Mouse (Mus musculus) left cerebral cortex, adult 8-10 months (tissue): ENCODE results near the gene Prpf31. TPM values are rescaled to one million over a fixed set of nuclear protein-coding genes. Genes with fewer than 3 reads are reported as not detected.
"Not testable (repeated sequence)": the region's sequence is repeated elsewhere in the genome, so short reads cannot be mapped to it uniquely, and the experiment has no call there.

Source experiments
- DNase-seq, 2 experiments: peaks; one replicate each; pipeline ENCODE4 v3.0.0; 2022; ENCODE audit warnings: low spot score in 2 of 2
- total RNA-seq, 4 experiments: library from RNA; stranded (reverse); gene quantifications; 2 replicates each; pipeline ENCODE4 v1.2.4; 2022

Prpf31 gene
- total RNA-seq = 10 to 100 TPM; 50.4 to 59.8 (median 55.2) TPM

DNA sequence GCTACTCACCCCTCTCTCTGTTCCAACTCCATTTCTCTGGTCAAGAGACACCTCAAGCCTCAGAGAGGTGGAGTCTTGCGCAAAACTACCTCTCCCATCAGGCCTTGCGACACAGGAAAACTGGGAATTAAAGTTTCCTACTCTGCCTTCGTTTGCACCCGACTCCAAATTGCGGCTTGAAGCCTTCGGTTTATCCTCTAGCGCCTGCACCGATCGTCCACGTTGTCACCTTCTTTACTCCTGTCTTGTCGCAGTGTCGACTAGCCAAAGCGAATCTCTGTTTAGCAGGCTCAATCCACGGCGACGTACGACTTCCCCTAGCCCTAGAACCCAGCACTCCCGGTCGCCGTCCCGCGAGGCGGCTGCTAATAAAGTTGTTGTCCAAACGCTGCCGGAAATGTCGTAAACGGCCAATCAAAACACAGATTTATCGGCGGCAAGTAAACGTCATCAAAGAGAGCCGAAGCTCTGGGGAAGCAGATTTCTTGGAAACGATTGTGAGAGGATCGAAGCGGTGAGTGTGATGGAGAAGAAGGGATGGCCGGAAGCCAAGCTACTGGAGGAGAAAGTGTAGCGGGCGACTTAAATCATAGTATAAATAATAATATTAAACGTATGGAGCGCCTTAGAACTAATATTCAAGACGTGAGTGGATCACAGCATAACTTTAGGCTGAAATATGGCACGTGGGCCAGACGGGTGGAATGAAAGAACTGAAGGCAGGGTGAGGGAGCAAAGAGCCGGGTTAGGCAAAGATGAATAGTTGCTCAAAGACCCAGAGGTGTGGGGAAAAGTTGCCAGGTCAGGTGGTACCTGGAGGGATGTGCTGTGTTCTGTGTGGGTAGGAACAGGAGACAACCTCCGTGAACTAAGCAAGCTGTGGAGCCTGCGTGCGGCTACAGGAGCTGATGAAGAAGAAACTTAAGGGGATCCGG lies at the start of gene Prpf31, which contains the start of gene Tfpt:
TSS of gene Prpf31 (plus strand) at position 443 of the 935 bp plus-strand sequence.
TSS of gene Tfpt (minus strand) at position 387 of the 935 bp plus-strand sequence.
- peak; percentile 89 to 95 for DNase-seq

DNA sequence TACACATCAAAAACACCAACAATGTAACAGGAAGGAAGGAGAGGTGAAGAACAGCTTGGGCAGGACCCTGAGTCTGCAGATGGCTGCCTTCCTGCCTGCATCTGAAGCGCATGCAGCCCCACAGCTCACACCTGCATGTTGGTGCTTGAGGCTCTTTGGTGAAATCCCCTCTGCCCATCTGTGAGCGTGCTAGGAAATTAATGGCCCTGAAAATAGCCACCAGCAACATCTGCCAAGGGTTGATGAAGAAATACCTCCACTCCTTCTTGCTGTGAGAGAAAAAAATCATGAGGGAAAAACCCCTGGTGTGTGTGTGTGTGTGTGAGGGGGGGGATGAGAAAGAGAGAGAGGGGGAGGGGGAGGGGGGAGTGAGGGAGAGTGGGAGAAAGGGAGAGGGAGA lies 49.8 kb upstream of the Prpf31 start:
- no peak for DNase-seq

DNA sequence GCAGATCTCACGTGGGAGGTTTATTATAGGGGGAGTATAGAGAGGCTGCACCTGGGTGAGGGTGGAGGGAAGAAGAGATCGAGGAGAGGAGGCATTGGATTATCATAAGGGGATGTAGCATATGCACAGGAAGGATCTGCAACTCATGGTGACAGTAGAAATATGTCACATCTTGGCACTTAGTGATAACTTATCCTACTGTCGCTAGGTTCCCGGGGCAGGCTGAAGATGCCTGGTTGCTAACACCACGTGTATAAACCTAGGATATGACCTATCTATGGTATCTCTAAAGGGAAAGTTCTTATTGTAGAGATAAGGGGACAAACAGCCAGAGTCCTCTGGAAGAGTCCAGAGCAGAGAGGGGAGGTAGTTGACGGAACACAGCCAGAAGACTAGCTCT lies 44.0 kb upstream of the Prpf31 start:
- no peak for DNase-seq

DNA sequence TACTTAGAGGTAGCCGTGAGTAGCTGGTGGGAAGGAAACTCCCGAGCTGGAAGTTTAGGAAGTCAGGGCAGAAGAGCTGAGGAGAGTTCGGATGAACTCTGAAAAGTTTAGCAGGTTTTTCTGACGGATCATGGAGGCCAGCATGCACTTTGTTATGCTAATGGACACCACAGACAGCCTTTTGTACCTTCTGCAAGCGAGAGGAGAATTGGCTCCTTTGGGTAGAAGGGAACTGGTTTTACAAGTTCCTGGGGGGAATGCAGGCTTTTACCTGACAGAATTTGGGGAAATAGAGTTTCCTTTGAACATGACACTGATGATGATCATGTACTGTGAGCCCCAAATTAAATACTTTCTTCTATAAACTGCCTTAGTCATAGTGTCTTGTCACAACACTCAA lies 43.5 kb upstream of the Prpf31 start:
- DNase-seq = no peak

DNA sequence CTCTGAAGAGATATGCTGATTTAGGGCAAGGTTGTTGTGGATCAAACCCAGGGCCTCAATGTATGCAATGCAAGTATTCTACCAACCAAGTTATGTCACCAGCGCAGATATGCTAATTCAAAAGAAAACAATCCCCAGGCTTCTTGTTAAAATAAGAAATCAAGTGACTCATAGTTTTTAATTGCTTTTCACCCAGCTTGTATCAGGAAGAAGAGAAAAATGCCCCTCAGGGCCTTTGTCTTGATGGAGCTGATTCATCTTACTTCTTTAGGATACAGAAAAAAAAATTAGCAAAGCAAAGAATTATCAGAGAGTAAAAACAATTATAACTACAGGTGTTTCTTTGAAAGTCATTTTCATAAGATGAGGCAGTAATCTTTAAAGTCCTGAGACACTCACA lies 42.5 kb upstream of the Prpf31 start:
- DNase-seq = no peak

DNA sequence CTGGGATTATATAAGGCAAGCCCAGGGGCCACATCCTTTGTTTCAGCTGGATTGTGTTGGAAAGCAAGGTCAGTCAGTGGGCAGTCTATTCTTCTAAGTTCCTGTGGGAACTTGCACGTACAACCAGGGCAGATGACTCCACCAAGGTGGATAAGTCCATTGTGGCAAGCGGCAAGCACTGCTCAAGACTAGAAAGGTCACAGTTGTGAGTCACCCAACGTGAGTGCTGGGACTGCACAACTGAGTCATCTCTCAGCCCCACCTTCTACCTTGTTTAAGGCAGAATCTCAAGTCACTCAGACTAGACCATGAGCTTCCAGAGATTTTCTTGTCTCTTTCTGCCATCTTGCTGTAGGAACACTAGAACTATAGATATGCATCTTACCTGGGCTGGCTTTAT lies 39.2 kb upstream of the Prpf31 start:
- no peak for DNase-seq

DNA sequence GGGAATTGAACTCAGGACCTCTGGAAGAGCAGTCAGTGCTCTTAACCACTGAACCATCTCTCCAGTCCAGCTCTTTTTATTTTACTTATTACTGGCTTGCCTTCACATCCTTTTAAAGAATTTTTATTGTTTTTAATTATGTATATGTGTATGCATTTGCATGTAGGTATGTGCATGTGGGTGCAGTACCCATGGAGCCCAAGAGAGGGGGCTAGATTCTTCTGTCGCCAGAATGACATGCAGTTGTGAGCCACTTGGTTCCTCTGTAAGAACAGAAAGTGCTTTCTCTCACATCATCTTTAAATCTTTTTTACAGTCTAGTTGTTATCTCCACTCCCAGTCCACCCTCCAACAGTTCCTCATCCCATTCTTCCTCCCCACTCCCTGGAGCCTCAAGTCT lies 38.3 kb upstream of the Prpf31 start:
- no peak for DNase-seq

DNA sequence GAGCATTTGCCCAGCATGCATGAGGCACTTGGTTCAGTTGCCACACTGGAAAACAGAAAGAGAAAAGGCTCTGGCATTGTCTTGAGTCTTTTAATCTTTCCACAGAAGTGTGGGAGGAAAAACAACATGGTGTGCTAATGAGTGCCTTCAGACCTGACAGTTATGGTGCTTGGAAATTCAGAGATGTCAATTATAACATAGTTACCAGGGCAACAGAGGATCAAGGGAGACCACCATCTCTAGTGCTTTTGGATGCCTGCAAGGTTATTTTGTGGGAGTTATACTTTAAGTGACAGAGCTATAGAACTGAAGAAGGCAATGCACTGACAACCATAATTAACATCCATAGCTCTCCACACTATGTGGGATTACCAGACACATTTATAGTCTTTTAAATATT lies 35.9 kb upstream of the Prpf31 start:
- no peak for DNase-seq

DNA sequence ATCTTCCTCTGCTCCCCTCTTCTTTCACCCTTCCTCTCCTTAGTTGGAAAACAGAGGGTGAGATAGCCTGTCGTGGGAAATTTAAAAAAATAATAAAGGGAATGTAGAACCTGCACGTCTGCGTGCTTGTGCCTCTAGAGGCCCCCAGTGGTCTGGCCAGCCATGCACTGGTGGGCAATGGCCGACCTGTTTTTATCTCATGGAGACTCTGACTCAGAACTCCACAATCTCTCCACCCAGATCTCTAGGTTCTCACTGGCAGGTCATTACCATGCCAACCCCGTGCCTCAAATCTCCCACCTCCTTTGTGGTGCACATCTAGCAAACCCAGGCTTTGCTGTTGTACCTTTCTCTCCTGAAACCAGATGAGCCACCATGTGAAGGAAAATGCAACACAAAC lies 35.1 kb upstream of the Prpf31 start:
- DNase-seq = no peak

DNA sequence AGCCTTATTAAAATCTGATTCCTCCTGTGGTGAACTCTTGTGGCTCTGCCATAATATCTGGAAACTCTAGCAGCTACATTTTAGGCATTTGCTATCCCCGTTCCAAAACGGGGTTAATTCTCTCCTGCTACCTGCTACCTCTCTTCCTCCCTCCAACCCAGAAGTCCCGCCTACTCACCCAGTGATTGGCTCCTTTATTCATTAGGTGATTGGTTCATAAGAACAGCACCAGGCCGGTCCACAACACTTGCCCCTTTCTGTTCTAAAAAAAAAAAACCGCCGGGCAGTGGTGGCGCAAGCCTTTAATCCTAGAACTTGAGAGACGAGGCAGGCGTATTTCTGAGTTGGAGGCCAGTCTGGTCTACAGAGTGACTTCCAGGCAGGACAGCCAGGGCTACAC lies 34.6 kb upstream of the Prpf31 start:
- DNase-seq = no peak

DNA sequence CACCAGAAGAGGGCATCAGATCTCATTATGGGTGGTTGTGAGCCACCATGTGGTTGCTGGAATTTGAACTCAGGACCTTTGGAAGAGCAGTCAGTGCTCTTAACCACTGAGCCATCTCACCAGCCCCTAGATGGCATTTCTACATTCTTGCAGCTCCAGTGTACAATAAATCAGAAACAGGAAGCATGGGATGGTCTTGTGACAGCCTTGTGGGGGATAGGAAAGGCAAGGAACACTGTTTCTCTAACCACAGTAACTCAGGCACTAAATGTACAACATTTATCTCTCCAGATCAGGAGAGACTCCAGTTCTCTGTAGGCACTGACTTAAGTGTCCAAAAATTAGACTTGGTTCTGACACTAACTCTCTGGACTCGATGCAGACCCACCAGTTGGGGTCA lies 32.0 kb upstream of the Prpf31 start:
- not testable (repeated sequence) for DNase-seq

DNA sequence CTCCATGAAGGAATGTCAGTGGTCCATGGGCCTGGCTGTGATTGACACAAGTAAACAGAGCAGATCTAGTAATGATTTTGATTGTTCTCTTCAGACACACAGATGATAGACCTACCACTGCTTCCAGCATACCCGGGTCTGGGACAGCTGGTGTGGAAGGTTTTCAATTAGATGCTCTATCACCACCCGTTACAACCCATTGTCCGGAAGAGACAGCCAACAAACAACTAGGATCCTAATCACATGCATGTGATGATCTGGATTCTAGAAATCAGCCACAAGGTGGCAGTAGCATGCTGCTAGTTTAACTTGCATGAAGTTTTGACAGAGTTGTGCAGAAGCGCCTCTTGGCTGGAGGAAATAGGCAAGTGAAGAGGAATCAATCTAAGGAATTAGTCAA lies 28.7 kb upstream of the Prpf31 start:
- peak; percentile 23 to 40 for DNase-seq

DNA sequence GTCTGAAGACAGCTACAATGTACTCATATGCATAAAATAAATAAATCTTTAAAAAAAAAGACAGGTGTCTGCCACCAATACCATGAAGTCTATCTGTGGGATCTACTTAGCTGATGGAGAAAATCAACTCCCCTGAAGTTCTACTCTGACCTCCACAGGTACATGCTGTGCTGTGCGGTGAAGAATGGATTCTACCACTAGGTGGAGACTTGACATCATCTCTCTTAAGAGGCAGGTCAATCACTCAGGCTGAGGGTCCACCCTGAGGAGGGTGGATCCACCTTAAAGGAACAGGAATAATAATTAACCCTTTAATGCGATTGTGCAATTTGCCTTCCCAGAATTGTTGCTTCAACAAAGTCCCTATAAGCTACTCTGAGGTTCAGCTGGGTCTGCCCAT lies 23.0 kb upstream of the Prpf31 start:
- DNase-seq = no peak

DNA sequence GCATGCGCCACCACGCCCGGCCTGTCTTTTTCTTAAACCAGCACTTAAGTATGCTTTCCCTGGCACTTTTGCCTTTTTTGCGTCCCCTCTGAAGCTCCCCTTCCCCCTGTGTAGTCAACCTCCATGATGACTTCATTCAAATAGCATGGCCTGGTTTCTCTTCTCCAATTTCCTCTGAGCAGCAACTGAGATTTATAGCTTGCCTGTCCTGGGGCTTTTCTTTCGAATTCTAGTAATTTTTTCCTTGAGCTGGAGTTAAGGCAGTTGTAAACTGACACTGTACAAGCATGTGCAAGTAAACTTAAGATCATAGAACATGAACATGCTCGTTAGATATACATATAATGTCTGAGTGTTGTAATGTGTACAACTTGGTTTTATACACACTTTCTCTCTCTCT lies 22.4 kb upstream of the Prpf31 start:
- no peak for DNase-seq

DNA sequence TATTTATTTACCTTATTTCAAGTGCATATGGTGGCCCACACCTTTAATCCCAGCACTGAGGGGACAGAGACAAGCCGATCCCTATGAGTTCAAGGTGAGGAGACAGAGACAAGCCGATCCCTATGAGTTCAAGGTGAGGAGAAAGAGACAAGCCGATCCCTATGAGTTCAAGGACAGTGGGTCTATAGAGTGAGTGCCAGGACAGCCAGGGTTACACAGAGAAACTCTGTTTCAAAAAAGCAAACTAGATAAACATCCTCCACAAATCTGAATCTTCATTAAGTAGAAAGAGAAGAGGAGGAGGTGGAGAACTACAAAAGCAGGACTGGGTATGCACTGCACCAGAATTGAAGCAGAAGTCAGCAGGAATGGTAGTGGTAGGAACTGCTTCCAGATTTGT lies 21.1 kb upstream of the Prpf31 start:
- DNase-seq = no peak

DNA sequence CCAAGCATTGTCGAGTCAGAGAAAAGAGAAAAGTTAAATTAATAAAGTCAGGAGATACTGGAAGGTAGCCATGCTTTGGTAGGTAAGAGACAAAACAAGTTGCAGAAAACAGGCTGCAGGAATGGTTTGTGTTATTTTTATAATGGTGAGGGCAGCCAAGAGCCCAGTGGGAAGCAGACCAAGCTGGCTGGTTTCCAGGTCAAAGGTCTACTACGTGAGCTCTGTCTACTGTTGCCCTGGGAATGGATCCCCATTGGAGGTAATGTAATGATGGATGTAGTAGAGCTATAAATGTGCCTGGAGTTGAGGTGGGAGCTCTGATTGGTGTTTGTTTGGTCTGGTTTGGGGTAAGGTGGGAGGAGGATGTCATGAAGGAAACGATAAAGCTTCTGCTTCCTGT lies 20.7 kb upstream of the Prpf31 start:
- no peak for DNase-seq

DNA sequence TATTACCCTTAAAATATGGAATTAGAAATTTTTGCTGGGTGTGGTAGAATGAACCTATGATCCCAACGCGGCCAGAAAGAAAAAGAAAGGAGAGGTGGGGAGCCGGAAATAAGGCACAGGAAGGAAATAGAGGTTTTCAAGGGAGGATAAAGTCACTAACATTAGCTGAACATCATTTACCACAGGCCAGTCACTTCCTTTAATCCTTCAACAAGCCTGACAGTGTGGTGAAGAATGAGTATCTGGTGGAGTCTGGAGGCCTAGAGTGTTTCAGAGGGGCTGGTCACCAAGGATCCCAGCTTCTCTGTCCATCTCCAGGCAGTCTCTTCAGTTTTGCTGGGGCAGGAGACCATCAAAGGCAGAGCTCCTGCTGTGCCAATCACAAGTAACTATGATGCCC lies 19.3 kb upstream of the Prpf31 start:
- no peak for DNase-seq

DNA sequence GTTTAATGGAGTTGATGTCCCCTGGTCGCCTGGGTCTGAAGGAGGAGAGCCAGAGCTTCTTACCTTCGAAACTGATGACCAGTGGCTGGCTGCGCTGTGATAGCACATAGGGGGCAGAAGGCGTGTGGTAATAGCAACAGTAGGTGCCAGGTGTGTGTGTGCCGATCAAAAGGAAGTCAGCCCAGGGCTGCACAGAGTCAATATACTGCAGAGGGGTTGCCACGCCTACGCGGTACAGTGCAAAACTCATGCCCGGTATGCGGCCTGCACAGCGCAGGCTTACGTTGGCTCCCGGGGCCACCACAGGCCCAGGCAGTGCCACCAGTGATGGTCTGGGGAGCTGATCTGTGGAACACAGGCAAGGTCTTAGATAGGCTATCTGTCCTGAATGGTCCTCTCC lies 18.8 kb upstream of the Prpf31 start:
- no peak for DNase-seq

DNA sequence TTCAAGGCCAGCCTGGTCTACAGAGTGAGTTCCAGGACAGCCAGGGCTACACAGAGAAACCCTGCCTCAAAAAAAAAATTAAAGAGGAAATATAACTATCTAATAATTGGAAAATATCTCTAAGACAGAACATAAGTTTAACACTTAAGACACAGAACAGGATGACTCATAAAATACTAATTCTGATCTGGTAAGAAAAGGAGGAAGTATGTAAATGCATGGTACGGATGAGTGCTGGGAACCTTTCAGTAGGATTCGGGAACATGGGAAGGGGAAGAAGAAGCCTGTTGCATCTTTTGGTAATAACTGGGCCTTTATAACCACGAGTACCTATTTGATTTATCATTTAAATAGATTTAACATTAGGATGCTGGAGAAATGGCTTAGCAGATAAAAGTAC lies 15.8 kb upstream of the Prpf31 start:
- no peak for DNase-seq

DNA sequence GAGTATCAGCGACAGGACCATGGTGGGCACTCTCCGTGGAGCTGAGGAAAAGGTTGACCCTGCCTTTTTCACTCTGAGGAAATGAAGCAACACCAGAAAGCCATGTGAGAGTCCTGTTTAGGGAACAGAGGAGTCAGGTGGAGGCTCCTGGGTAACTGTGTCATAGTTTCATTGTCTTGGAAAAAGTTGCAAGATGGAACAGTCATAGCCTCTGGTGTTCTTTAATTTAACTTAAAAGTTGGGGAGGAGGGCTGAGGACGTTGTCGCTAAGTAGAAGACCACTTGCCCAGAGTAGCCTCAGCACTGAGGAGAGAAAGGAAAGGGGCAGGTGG lies 13.8 kb upstream of the Prpf31 start, which contains the start of gene Oscar:
TSS of gene Oscar (minus strand) at position 101 of the 332 bp plus-strand sequence.
- no peak for DNase-seq

DNA sequence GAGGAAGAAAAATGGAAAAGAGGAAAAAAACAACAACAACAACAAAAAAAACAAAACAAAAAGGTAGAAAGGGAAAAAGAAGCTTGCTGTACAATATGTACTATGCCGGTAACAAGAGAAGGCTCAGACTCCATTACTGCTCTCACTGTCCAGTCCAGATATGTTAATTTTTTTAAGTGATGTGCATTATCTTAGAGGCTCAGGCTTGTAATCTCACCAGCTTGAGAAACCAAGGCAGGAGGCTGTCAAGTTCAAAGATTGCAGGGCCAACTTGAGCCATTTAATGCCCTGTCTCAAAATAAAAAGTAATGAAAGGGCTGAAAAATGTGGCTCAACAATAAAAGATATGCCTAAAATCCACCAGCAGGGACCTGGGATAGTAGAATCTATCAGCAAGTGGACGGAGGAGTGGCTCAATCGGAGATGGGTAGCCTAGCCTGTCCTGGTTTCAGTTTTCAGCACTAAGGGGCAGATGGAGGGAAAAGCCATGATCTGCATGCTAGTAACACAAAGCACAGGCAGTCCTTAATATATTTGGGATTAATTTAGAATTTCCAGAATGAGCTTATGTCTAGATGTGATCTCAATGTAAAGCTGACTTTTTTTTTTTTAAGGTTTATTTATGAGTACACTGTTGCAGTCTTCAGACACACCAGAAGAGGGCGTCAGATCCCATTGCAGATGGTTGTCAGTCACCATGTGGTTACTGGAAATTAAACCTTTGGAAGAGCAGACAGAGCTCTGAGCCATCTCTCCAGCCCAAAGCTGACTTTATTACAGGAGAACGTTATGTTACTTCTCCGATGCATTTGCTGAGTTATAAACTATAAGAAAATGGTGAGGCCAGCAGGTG lies 13.2 kb upstream of the Prpf31 start:
- DNase-seq = no peak

DNA sequence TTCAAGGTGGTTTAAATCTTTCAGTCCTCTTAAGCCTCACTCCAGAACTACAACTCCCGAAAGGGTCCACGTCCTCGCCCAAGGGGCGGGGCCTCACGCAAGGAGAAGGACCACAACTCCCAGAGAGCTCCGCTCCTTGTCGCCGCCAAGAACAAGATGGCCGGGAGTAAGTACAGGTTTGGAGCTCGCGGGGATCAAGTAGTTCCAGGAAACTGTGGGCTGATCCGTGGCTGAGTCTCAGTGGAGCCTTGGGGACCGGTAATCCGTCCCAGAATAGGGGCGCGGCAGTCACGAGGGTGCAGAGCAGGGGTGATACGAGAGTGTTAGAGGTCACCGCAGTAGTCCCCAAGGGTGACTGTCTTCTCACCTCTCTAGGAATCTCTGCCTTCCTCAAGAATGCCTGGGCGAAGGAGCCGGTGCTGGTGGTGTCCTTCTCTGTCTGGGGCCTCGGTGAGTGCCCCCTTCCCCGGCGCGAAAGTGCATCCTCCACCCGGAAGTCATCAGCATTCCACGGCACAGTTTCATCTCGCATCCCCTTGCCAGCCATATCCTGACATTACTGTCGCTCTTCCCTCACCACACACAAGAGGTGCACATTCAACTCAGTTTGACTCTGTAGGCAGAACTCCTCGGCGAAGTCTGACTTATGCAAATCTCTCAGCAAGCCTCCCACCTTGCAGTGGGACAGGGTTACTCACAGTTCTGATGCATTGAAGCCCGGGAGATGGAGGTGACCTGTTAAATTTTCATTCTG lies 12.4 kb upstream of the Prpf31 start, which contains the start of gene Ndufa3:
TSS of gene Ndufa3 (plus strand) at position 132 of the 754 bp plus-strand sequence.
- peak; percentile 67 to 88 for DNase-seq
